Mouse (Mus musculus) liver, adult (tissue): ENCODE results near the gene Wnt2b.

Experiments
- GATA4 ChIP-seq: IDR thresholded peaks from 2 replicates; pipeline ENCODE4 v1.6.1; 2014; ENCODE audit warnings: mild to moderate bottlenecking, low read length; ENCODE audit not compliant: insufficient replicate concordance

Gene Wnt2b

DNA sequence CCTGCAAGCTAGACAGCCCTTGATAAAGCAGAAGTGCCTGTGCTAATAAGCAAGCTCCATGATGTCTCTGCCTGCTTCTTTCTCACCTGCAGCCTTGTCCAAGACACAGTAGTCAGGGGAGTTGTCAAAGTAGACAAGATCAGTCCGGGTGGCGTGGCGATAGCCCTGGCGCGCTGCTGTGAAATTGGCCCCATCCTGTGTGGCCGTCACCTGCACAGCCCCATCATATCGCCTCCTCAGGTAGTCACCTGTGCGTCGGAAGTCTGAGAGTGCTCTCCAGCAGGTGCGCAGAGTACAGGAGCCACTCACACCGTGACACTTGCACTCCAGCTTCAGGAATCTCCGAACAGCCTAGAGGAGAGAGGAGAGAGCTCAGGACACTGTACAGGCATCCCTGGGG, 10.8 kb downstream of the Wnt2b start:
- no peak for TF ChIP-seq GATA4

DNA sequence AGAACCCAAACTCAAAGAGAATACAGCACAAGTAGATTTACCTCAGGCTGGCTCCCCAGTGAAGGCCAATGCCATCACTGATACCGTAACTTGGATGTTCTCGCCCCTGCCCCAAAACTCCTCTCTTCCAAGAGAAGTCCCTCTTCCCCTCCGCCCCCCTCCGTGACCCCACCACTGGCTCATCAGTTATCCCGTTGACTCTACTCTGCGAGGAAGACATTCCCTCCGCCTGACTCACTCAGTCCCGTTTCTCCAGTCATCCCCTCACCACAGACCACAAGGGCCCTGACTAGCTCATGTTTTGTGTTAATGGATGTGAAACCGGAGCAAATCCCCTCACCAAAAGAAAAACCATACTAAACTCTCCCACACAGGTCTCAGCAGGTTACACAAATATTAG, 16.8 kb downstream of the Wnt2b start:
- no peak for TF ChIP-seq GATA4

- no peak for TF ChIP-seq GATA4
Measured at GRCm38 (mm10) chr3:104943333-104943732, 18.4 kb downstream of the Wnt2b start.

- no peak for TF ChIP-seq GATA4
Measured at GRCm38 (mm10) chr3:104942682-104943081, 19.0 kb downstream of the Wnt2b start.

GRCm38 (mm10) chr3:104940691-104941090, 21.0 kb downstream of the Wnt2b start:
- TF ChIP-seq GATA4: no peak

DNA sequence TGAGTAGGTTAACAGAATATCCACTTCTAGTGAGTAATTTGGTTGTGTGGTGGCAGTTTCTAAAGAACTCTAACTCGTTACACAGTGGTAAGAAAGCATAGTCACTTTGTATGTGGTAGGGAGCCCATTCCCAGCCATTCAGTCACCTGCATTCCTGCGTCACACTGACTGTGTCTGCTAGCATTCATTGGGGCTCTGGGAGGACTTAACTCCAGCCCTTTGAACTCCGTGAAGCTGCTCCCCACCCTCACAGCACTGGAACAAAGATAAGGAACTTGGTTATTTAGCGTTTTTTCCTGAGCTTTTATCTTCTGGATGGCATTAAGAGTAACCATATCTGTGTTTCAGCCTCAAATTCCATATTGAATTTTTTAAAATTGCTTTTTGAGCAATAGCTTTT, 23.4 kb downstream of the Wnt2b start:
- TF ChIP-seq GATA4: no peak

DNA sequence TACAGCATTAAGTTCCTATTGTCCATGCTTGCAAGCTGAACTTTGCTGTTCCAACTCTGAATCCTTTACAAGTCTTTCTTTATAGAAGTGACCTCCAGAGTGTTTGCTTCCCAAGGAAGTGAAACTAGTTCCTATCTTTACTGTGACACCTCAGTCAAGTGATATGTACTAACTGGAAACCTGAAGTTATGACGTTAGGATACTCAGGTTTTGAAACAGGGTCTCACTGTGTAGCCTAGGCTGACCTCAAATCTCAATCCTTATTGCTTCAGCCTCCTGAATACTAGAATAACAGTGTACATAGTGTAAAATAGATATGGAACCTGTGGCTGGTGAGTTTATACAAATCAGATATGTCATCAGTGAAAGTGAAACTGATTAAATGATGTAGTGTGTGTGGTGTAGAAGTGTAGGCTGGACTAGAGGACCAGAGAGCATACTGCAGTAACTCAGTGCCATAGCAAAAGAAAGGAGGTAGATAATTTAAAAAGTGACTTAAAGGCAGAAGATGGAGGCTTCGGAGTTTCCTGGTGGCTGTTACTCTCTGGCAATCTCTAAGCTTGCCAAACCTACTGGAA, 23.9 kb downstream of the Wnt2b start:
- no peak for TF ChIP-seq GATA4

GRCm38 (mm10) chr3:104929385-104929784, 32.3 kb downstream of the Wnt2b start:
- TF ChIP-seq GATA4: no peak

- no peak for TF ChIP-seq GATA4
Measured at GRCm38 (mm10) chr3:104914986-104915385, 46.7 kb downstream of the Wnt2b start.

- TF ChIP-seq GATA4: no peak
Measured at GRCm38 (mm10) chr3:104909195-104909594, 52.5 kb downstream of the Wnt2b start.

- TF ChIP-seq GATA4: no peak
Measured at GRCm38 (mm10) chr3:104906007-104906406, 55.7 kb downstream of the Wnt2b start.

DNA sequence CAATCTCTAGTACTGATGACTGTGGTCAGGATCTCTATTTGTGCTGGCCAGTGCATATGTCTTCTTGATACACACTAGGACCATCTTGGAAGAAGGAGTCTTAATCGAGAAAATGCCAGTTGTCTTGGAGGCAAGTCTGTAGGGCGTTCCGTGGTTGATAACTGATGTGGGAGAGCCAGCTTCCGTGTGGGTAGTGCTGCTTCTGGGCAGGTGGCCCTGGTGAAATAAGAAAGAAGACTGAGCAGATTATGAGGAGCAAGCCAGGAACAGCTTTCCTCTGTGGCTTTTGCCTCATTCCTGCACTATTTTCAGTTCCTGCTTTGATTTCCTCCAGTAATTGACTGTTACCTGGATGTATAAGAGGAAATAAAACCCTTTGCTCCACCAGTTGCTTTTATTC, 56.3 kb downstream of the Wnt2b start:
- TF ChIP-seq GATA4: no peak

DNA sequence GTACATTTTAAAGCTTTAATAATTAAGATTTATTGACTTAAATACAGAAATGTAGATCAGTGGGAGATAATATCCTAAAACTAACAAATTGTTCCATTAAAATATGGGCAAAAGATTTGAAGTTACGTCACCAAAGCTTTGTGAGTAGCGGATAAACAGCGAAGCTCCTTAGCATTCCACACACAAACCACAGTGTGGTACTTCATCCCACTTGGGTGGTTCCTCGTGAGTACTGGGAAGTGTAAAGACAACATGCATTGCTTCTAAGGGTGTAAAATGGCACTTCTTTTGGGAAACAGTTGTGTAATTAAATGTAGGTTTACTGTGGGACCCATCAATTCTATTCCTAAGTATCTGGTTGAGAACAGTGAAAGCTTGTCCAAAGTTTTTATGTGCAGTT, 60.6 kb downstream of the Wnt2b start:
- TF ChIP-seq GATA4: no peak

DNA sequence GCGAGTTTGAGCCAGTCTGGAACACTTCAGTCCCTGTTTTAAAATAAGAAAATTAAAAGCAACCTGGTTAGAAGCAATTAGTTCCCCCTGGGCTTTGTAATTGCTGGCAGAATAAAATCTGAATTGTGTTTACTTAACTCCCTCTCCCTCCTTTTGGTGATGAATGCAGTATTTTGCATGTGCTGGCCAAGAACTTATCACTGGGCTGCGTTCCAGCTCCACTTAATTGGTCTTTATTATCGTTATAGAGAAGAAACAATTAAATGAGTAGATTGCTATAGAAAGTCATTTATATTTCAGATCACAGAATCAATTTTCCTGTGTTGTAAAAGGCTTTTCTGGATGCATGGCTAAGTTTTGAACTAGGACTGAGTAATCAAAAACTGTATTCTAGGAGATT, 65.6 kb downstream of the Wnt2b start:
- no peak for TF ChIP-seq GATA4
